Mouse (Mus musculus): ENCODE measurements around the gene Fasn. TPM values are rescaled to one million over a fixed set of nuclear protein-coding genes. Genes with fewer than 3 reads are reported as not detected.
A peak's percentile ranks its signal among the peaks of the same experiment; 100 is the strongest.
"Not testable (repeated sequence)": the region's sequence is repeated elsewhere in the genome, so short reads cannot be mapped to it uniquely, and the experiment has no call there.

Fasn gene
- polyA plus RNA-seq (2012; rRNA removed) = 219 and 242 TPM in 2 replicates

DNA sequence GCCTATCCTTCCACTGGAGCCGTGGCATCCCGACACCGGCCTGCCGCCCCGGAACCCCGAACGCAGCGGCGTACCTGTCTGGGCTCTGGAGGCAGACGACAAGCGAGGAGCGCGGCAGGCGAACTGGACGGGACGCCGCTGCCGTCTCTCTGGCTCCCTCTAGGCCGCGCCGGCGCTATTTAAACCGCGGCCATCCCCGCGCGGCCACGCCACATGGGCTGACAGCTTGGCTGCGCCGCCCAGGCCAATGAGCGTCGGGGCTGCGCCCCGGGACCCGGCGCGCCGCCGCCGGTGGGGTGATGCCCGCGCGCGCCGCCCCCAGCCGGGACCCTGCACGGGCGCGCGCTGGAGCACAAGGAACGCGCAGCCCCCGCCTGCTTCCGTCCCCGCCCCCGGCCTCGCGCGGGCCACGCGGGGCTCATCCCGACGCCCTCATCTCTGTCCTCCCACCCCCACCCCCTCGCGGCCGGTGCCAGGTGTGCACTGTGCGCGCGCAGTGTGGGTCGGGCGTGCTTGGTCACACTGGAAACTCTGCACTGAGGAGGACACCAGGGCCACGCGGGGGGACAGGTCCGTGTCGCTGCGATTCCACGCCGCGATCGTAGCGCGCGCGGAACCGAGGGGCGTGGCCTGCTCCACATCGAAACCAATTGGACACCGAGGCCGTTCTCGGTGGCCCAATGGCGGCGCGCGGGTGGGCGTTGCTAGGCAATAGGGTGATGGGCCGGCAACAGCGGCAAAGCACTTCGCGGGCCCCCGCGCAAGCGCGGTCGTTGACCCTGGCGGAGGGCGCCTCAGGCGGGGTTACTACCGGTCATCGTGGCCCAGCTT is at the start of gene Fasn:
TSS of gene Fasn (minus strand) at position 592 of the 831 bp plus-strand sequence.
- peak within 1 kb of the TSS; percentile 98 for H3K27ac ChIP-seq (ENCODE audit: insufficient read depth, low read length)
- H3K4me1 ChIP-seq (ENCODE audit: control insufficient read depth, insufficient read depth, low read length) = no peaks in the 10 kb centered on the region
- TF ChIP-seq POLR2A (IDR thresholded peaks at IDR 0.05; ENCODE audit: extremely low read depth, insufficient read depth, low read length) (peak; percentile 96), CTCF (IDR thresholded peaks at IDR 0.05; ENCODE audit: extremely low read depth, insufficient read depth, low read length) (no peak)

DNA sequence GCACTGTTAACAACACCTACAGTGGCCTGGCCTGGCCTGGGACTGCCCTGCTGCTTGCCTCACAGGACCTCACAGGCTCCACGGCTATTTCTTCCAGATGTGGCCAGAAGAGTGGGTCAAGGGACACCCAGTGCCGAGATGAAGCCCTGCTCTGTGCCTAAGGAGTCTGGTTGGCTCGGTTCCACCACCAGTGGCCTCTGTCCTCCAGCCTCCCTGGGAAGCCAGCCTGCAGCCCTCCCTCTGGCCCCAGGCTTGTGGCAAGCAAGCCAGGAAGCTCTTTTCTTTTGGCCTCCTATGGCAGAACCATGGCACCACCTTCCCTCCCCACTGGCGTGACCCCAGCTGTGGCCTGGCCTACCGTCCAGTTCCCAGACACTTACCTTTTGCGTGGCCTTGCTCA is 48.9 kb upstream of the Fasn start:
- H3K4me3 ChIP-seq (ENCODE audit: insufficient read depth, low read length) = no peak overlapping the region
- H3K4me1 ChIP-seq (ENCODE audit: control insufficient read depth, insufficient read depth, low read length) = no peaks in the 10 kb centered on the region
- H3K27ac ChIP-seq (ENCODE audit: insufficient read depth, low read length) = no peak overlapping the region

More for the DNA sequence above, at the start of gene Fasn:
- H3K4me3 ChIP-seq (ENCODE audit: insufficient read depth, low read length) = peak within 1 kb of the TSS; percentile 62

DNA sequence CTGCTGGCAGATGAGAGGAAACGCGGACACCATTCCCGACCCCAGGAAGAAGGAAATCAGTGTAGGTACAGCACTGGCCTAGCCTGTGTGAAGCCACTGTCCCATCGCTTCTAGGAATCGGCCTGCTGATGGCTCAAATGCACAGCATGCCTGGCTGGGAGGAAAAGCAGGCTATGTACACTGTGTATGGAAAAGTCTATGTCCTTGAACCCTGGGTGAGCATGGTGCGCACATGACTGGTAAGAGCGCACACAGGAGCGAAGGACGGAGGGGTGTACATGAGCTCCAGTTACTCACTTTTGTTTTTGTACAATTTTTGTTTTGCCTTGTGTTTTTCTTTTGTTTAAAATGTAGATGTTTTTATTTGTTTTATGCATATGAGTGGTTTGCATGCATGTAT is 47.2 kb upstream of the Fasn start:
- Histone ChIP-seq H3K27ac (ENCODE audit: insufficient read depth, low read length) (no peak overlapping the region), H3K4me3 (ENCODE audit: insufficient read depth, low read length) (no peak overlapping the region), H3K4me1 (ENCODE audit: control insufficient read depth, insufficient read depth, low read length) (no peaks in the 10 kb centered on the region)
- TF ChIP-seq POLR2A (IDR thresholded peaks at IDR 0.05; ENCODE audit: extremely low read depth, insufficient read depth, low read length) (no peak), CTCF (IDR thresholded peaks at IDR 0.05; ENCODE audit: extremely low read depth, insufficient read depth, low read length) (no peak)

More for the DNA sequence above, 48.9 kb upstream of the Fasn start:
- no peak for TF ChIP-seq CTCF (IDR thresholded peaks at IDR 0.05; ENCODE audit: extremely low read depth, insufficient read depth, low read length)
- no peak for TF ChIP-seq POLR2A (IDR thresholded peaks at IDR 0.05; ENCODE audit: extremely low read depth, insufficient read depth, low read length)

GRCm38 (mm10) chr11:120865816-120866215 is 41.5 kb upstream of the Fasn start:
- Histone ChIP-seq H3K4me1 (ENCODE audit: control insufficient read depth, insufficient read depth, low read length) (no peaks in the 10 kb centered on the region), H3K27ac (ENCODE audit: insufficient read depth, low read length) (no peak overlapping the region), H3K4me3 (ENCODE audit: insufficient read depth, low read length) (no peak overlapping the region)
- no peak for TF ChIP-seq CTCF (IDR thresholded peaks at IDR 0.05; ENCODE audit: extremely low read depth, insufficient read depth, low read length)
- no peak for TF ChIP-seq POLR2A (IDR thresholded peaks at IDR 0.05; ENCODE audit: extremely low read depth, insufficient read depth, low read length)

GRCm38 (mm10) chr11:120862819-120863218 is 38.5 kb upstream of the Fasn start:
- Histone ChIP-seq H3K27ac (ENCODE audit: insufficient read depth, low read length) (no peak overlapping the region), H3K4me1 (ENCODE audit: control insufficient read depth, insufficient read depth, low read length) (no peaks in the 10 kb centered on the region), H3K4me3 (ENCODE audit: insufficient read depth, low read length) (no peak overlapping the region)
- TF ChIP-seq POLR2A (IDR thresholded peaks at IDR 0.05; ENCODE audit: extremely low read depth, insufficient read depth, low read length) (no peak), CTCF (IDR thresholded peaks at IDR 0.05; ENCODE audit: extremely low read depth, insufficient read depth, low read length) (no peak)

GRCm38 (mm10) chr11:120855938-120856337 is 31.6 kb upstream of the Fasn start:
- H3K4me3 ChIP-seq (ENCODE audit: insufficient read depth, low read length); H3K4me1 ChIP-seq (ENCODE audit: control insufficient read depth, insufficient read depth, low read length); H3K27ac ChIP-seq (ENCODE audit: insufficient read depth, low read length): not testable (repeated sequence)

- no peak overlapping the region for H3K4me3 ChIP-seq (ENCODE audit: insufficient read depth, low read length)
- peaks cover 3% of the 10 kb centered on the region; the same call in 1 of the 2 replicates for H3K4me1 ChIP-seq (ENCODE audit: control insufficient read depth, insufficient read depth, low read length)
- no peak overlapping the region for H3K27ac ChIP-seq (ENCODE audit: insufficient read depth, low read length)
- TF ChIP-seq CTCF (IDR thresholded peaks at IDR 0.05; ENCODE audit: extremely low read depth, insufficient read depth, low read length) (no peak), POLR2A (IDR thresholded peaks at IDR 0.05; ENCODE audit: extremely low read depth, insufficient read depth, low read length) (no peak)
These were observed 29.4 kb upstream of the Fasn start for GRCm38 (mm10) chr11:120853788-120854187.

DNA sequence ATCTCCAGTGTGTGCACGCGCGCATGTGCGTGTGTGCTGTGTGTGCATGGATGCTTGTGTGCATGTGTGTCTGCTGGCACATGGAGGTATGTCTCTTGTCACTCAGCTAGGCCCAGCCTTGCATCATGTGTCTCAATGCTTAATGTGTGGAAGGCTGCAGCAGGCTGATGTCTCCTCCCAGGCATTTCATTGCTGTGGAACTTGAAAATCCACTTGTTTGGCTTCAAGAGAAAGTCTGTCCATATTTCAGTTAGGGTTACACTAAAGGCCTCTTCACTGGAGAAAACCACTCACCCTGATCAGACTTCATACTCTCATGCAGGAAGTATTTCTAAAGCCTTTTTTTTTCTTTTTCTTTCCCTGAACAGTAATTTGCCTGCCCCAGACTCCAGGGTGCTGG is 28.8 kb upstream of the Fasn start:
- H3K27ac ChIP-seq (ENCODE audit: insufficient read depth, low read length) = no peak overlapping the region
- peaks cover 3% of the 10 kb centered on the region; the same call in 1 of the 2 replicates for H3K4me1 ChIP-seq (ENCODE audit: control insufficient read depth, insufficient read depth, low read length)
- TF ChIP-seq CTCF (IDR thresholded peaks at IDR 0.05; ENCODE audit: extremely low read depth, insufficient read depth, low read length) (no peak), POLR2A (IDR thresholded peaks at IDR 0.05; ENCODE audit: extremely low read depth, insufficient read depth, low read length) (no peak)
- no peak overlapping the region for H3K4me3 ChIP-seq (ENCODE audit: insufficient read depth, low read length)

- Histone ChIP-seq H3K4me3 (ENCODE audit: insufficient read depth, low read length) (no peak overlapping the region), H3K27ac (ENCODE audit: insufficient read depth, low read length) (no peak overlapping the region), H3K4me1 (ENCODE audit: control insufficient read depth, insufficient read depth, low read length) (peaks cover 3% of the 10 kb centered on the region; the same call in 1 of the 2 replicates)
- TF ChIP-seq CTCF (IDR thresholded peaks at IDR 0.05; ENCODE audit: extremely low read depth, insufficient read depth, low read length) (no peak), POLR2A (IDR thresholded peaks at IDR 0.05; ENCODE audit: extremely low read depth, insufficient read depth, low read length) (no peak)
These were observed 28.0 kb upstream of the Fasn start for GRCm38 (mm10) chr11:120852083-120852935.

Data from cortical plate, adult 2 months (tissue).